Comparison of ENCODE assay signal across 8 mouse cellular contexts in genomic region chr3:79629416-79629730, GRCm38 (mm10). TPM values are rescaled to one million over a fixed set of nuclear protein-coding genes. Genes with fewer than 3 reads are reported as not detected.
DNase-seq lines count a peak whose midpoint lies in the region; ATAC-seq and TF ChIP-seq lines count a peak whose summit lies in the region.

Gene Etfdh (minus strand): TSS chr3:79629500.

- no peaks in the 10 kb centered on the region for H3K27me3 ChIP-seq in MEL (ENCODE audit: control insufficient read depth in 1 of 2, insufficient read depth in 2 of 2, low read length in 2 of 2)
- no peaks in the 10 kb centered on the region for H3K27me3 ChIP-seq in erythroblast, embryonic 14.5 days (ENCODE audit: control insufficient read depth)
- no peaks in the 10 kb centered on the region for H3K27me3 ChIP-seq in heart, embryonic 11.5 days (ENCODE audit: control insufficient read depth, insufficient read depth, low read length)
- H3K27me3 ChIP-seq in kidney, embryonic 16.5 days (ENCODE audit: insufficient read depth, low read length), result no peaks in the 10 kb centered on the region
- H3K27me3 ChIP-seq in limb, embryonic 15.5 days, result no peaks in the 10 kb centered on the region
- no peaks in the 10 kb centered on the region for H3K27me3 ChIP-seq in midbrain, embryonic 15.5 days (replicated peaks)
- H3K27me3 ChIP-seq in testis, adult 2 months (ENCODE audit: control insufficient read depth, insufficient read depth, low read length), result no peaks in the 10 kb centered on the region

- H3K9me3 ChIP-seq in MEL (replicated peaks; ENCODE audit: insufficient read depth, low read length), result no peaks in the 10 kb centered on the region
- H3K9me3 ChIP-seq in erythroblast, embryonic 14.5 days (ENCODE audit: control insufficient read depth, low read length), result peaks cover 7% of the 10 kb centered on the region
- H3K9me3 ChIP-seq in heart, embryonic 11.5 days (replicated peaks; ENCODE audit: control insufficient read depth, low read length), result no peaks in the 10 kb centered on the region
- peaks cover 12% of the 10 kb centered on the region; the same call in 1 of the 2 replicates for H3K9me3 ChIP-seq in kidney, embryonic 16.5 days (ENCODE audit: low read length)
- no peaks in the 10 kb centered on the region for H3K9me3 ChIP-seq in limb, embryonic 15.5 days
- no peaks in the 10 kb centered on the region for H3K9me3 ChIP-seq in midbrain, embryonic 15.5 days

- peak within 1 kb of the TSS; percentile 66 for H3K27ac ChIP-seq in MEL (ENCODE audit: control insufficient read depth, low read depth, low read length)
- peak within 1 kb of the TSS; percentile 84 for H3K27ac ChIP-seq in heart, embryonic 11.5 days (ENCODE audit: low read depth, low read length)
- H3K27ac ChIP-seq in kidney, embryonic 16.5 days (ENCODE audit: low read length), result peak within 1 kb of the TSS; percentile 81
- peak within 1 kb of the TSS; percentile 87 for H3K27ac ChIP-seq in limb, embryonic 15.5 days
- H3K27ac ChIP-seq in midbrain, embryonic 15.5 days, result peak within 1 kb of the TSS; percentile 83
- H3K27ac ChIP-seq in testis, adult 2 months (ENCODE audit: control insufficient read depth, insufficient read depth, low read depth, low read length), result peak within 1 kb of the TSS; percentile 94

- peak within 1 kb of the TSS; percentile 78 to 87 for H3K4me3 ChIP-seq in MEL (ENCODE audit: control insufficient read depth in 1 of 2, insufficient read depth in 1 of 2, low read depth in 2 of 2, low read length in 2 of 2)
- peak within 1 kb of the TSS; percentile 82 for H3K4me3 ChIP-seq in erythroblast, embryonic 14.5 days (replicated peaks)
- H3K4me3 ChIP-seq in heart, embryonic 11.5 days (ENCODE audit: low read depth, low read length), result peak within 1 kb of the TSS; percentile 85
- peak within 1 kb of the TSS; percentile 83 for H3K4me3 ChIP-seq in kidney, embryonic 16.5 days (ENCODE audit: low read length)
- H3K4me3 ChIP-seq in limb, embryonic 15.5 days, result peak within 1 kb of the TSS; percentile 73
- peak within 1 kb of the TSS; percentile 55 for H3K4me3 ChIP-seq in midbrain, embryonic 15.5 days
- H3K4me3 ChIP-seq in testis, adult 2 months (ENCODE audit: control insufficient read depth, low read depth, low read length), result peak within 1 kb of the TSS; percentile 92

- peaks cover 7% of the 10 kb centered on the region for H3K79me2 ChIP-seq in MEL (ENCODE audit: control insufficient read depth, insufficient read depth, low read length, poor library complexity)

- no peak for TF ChIP-seq POLR2A in MEL (IDR thresholded peaks at IDR 0.05; ENCODE audit: control insufficient read depth in 1 of 2, insufficient read depth in 1 of 2, low read depth in 1 of 2, low read length in 2 of 2, poor library complexity in 1 of 2)
- TF ChIP-seq POLR2A in testis, adult 2 months (IDR thresholded peaks at IDR 0.05; ENCODE audit: control insufficient read depth, low read depth, low read length), result no peak

- DNase-seq in MEL (ENCODE audit: low read depth, low spot score), result peak; percentile 70
- DNase-seq in c-Kit-negative CD71-positive TER-119-positive erythroid progenitor cells, embryonic 14.5 days (ENCODE audit: low read depth, low spot score), result peak; percentile 54

- ATAC-seq in heart, embryonic 11.5 days (replicated peaks; ENCODE audit: insufficient number of reproducible peaks, low FRiP score, low TSS enrichment), result peak; percentile 43; the same call in 1 of the 2 replicates
- ATAC-seq in kidney, embryonic 16.5 days (ENCODE audit: low FRiP score, low TSS enrichment), result peak; percentile 62
- peak; percentile 11; the same call in 1 of the 2 replicates for ATAC-seq in limb, embryonic 15.5 days (ENCODE audit: insufficient number of reproducible peaks, low FRiP score, low TSS enrichment, low read depth)
- ATAC-seq in midbrain, embryonic 15.5 days (replicated peaks), result peak; percentile 44

- H3K9ac ChIP-seq in MEL (ENCODE audit: control insufficient read depth, low read depth, low read length, poor library complexity, severe bottlenecking), result peak within 1 kb of the TSS; percentile 88
- peak within 1 kb of the TSS; percentile 90 for H3K9ac ChIP-seq in heart, embryonic 11.5 days (ENCODE audit: low read depth, low read length)
- H3K9ac ChIP-seq in kidney, embryonic 16.5 days (replicated peaks; ENCODE audit: low read length), result peak within 1 kb of the TSS; percentile 86
- peak within 1 kb of the TSS; percentile 78 for H3K9ac ChIP-seq in limb, embryonic 15.5 days
- H3K9ac ChIP-seq in midbrain, embryonic 15.5 days, result peak within 1 kb of the TSS; percentile 63

- no peak for TF ChIP-seq CTCF in MEL (IDR thresholded peaks at IDR 0.05 in 2 of 3, conservative IDR thresholded peaks at IDR 0.05 in 1 of 3; ENCODE audit: control insufficient read depth in 1 of 3, insufficient read depth in 1 of 3, low read depth in 2 of 3, low read length in 3 of 3, poor library complexity in 1 of 3, severe bottlenecking in 1 of 3)
- no peak for TF ChIP-seq CTCF in testis, adult 2 months (IDR thresholded peaks at IDR 0.05; ENCODE audit: control insufficient read depth, insufficient read depth, insufficient replicate concordance, low read depth, low read length)

- TF ChIP-seq RAD21 in MEL (IDR thresholded peaks at IDR 0.05; ENCODE audit: low read depth, low read length), result no peak

- peak within 1 kb of the TSS; percentile 82 for H3K4me2 ChIP-seq in heart, embryonic 11.5 days
- H3K4me2 ChIP-seq in kidney, embryonic 16.5 days (replicated peaks; ENCODE audit: low read depth, low read length), result peak within 1 kb of the TSS; percentile 90
- H3K4me2 ChIP-seq in limb, embryonic 15.5 days, result peak within 1 kb of the TSS; percentile 86
- H3K4me2 ChIP-seq in midbrain, embryonic 15.5 days, result peak within 1 kb of the TSS; percentile 69

- no peak for TF ChIP-seq EP300 in MEL (IDR thresholded peaks at IDR 0.05; ENCODE audit: low read depth in 1 of 2, low read length in 2 of 2)

- peaks cover 1 to 6% of the 10 kb centered on the region in 2 experiments; a peak in 2 of 4 replicates for H3K36me3 ChIP-seq in MEL (ENCODE audit: control insufficient read depth in 1 of 2, insufficient read depth in 2 of 2, low read length in 2 of 2)
- peaks cover 31% of the 10 kb centered on the region for H3K36me3 ChIP-seq in erythroblast, embryonic 14.5 days (ENCODE audit: control insufficient read depth)
- H3K36me3 ChIP-seq in heart, embryonic 11.5 days (ENCODE audit: control insufficient read depth, insufficient read depth, low read length), result peaks cover 17% of the 10 kb centered on the region
- peaks cover 27% of the 10 kb centered on the region for H3K36me3 ChIP-seq in kidney, embryonic 16.5 days (ENCODE audit: insufficient read depth, low read length)
- H3K36me3 ChIP-seq in limb, embryonic 15.5 days, result peaks cover 22% of the 10 kb centered on the region
- peaks cover 7% of the 10 kb centered on the region; the same call in 1 of the 2 replicates for H3K36me3 ChIP-seq in midbrain, embryonic 15.5 days (replicated peaks)
- H3K36me3 ChIP-seq in testis, adult 2 months (ENCODE audit: control insufficient read depth, insufficient read depth, low read length), result no peaks in the 10 kb centered on the region

- H3K4me1 ChIP-seq in MEL (ENCODE audit: control insufficient read depth in 1 of 2, insufficient read depth in 2 of 2, low read length in 2 of 2), result no peaks in the 10 kb centered on the region
- H3K4me1 ChIP-seq in erythroblast, embryonic 14.5 days (ENCODE audit: control insufficient read depth), result peaks cover 26% of the 10 kb centered on the region
- H3K4me1 ChIP-seq in heart, embryonic 11.5 days (ENCODE audit: control insufficient read depth, insufficient read depth, low read length), result no peaks in the 10 kb centered on the region
- H3K4me1 ChIP-seq in kidney, embryonic 16.5 days (ENCODE audit: insufficient read depth, low read length), result peaks cover 12% of the 10 kb centered on the region
- peaks cover 5% of the 10 kb centered on the region; the same call in 1 of the 2 replicates for H3K4me1 ChIP-seq in limb, embryonic 15.5 days
- H3K4me1 ChIP-seq in midbrain, embryonic 15.5 days, result peaks cover 15% of the 10 kb centered on the region
- peaks cover 3% of the 10 kb centered on the region for H3K4me1 ChIP-seq in testis, adult 2 months (ENCODE audit: control insufficient read depth, insufficient read depth, low read length)

- WGBS in heart, embryonic 11.5 days (ENCODE audit: insufficient replicate concordance), result 2% methylated on average over 11 of the region's 11 CpGs
- under 1% methylated on average over 11 of the region's 11 CpGs for WGBS in kidney, embryonic 16.5 days
- under 1% methylated on average over 11 of the region's 11 CpGs for WGBS in limb, embryonic 15.5 days
- WGBS in midbrain, embryonic 15.5 days, result under 1% methylated on average over 11 of the region's 11 CpGs

TF ChIP-seq in MEL, 35 proteins besides CTCF, POLR2A, EP300 and RAD21 (continues in another document):
- TF ChIP-seq MYB (IDR thresholded peaks at IDR 0.05; ENCODE audit: low read depth, low read length) (no peak), GATA1 (IDR thresholded peaks at IDR 0.05; ENCODE audit: low read depth, low read length) (no peak), ZKSCAN1 (IDR thresholded peaks at IDR 0.05; ENCODE audit: low read depth, low read length) (no peak), NELFE (IDR thresholded peaks at IDR 0.05; ENCODE audit: low read depth, low read length) (no peak), JUND (IDR thresholded peaks at IDR 0.05; ENCODE audit: low read depth, low read length) (no peak), MXI1 (IDR thresholded peaks at IDR 0.05; ENCODE audit: low read depth, low read length) (no peak), TCF12 (IDR thresholded peaks at IDR 0.05; ENCODE audit: low read depth, low read length) (no peak), ETS1 (IDR thresholded peaks at IDR 0.05; ENCODE audit: low read depth, low read length) (no peak), NRF1 (IDR thresholded peaks at IDR 0.05; ENCODE audit: insufficient read depth, low read depth, low read length, poor library complexity, severe bottlenecking) (no peak), MEF2A (IDR thresholded peaks at IDR 0.05; ENCODE audit: extremely low read depth, insufficient replicate concordance, low read depth, low read length, poor library complexity, severe bottlenecking) (no peak), ZMIZ1 (IDR thresholded peaks at IDR 0.05; ENCODE audit: low read depth, low read length) (no peak), MYC (IDR thresholded peaks at IDR 0.05; ENCODE audit: low read depth, low read length) (no peak), ZNF384 (IDR thresholded peaks at IDR 0.05; ENCODE audit: low read depth, low read length) (no peak)

RNA-seq across cellular contexts. Expression of gene Etfdh, which starts in this region (rescaled TPM):
- total RNA-seq in MEL (2012; rRNA removed), result 34.2 and 37.6 TPM in 2 replicates
- polyA plus RNA-seq in MEL (2012; ENCODE audit: insufficient read depth in 1 of 2, insufficient read length in 2 of 2, low read depth in 1 of 2, low replicate concordance in 2 of 2, missing spikeins in 1 of 2), result 10 to 100 TPM in 1 of 2 experiments, not detected in 1; 47.7 TPM
- 0.95 and 1.1 TPM in 2 replicates for polyA plus RNA-seq in erythroblast, embryonic 14.5 days (2012)
- polyA plus RNA-seq in heart, embryonic 11.5 days (2014; fragmentation: Nextera tagmentation; extraction: Ambion mirVana), result 124 and 141 TPM in 2 replicates
- polyA plus RNA-seq in kidney, embryonic 16.5 days (2015; fragmentation: Nextera tagmentation; extraction: Ambion mirVana), result 85.0 and 85.3 TPM in 2 replicates
- 58.3 and 63.7 TPM in 2 replicates for polyA plus RNA-seq in limb, embryonic 15.5 days (2015; fragmentation: Nextera tagmentation; extraction: Ambion mirVana)
- 40.2 and 45.7 TPM in 2 replicates for polyA plus RNA-seq in midbrain, embryonic 15.5 days (2015; fragmentation: Nextera tagmentation; extraction: Ambion mirVana)
- 13.4 and 15.7 TPM in 2 replicates for polyA plus RNA-seq in testis, adult 2 months (2012; rRNA removed)

Comparison
In these comparisons a context has a peak if more than half of its experiments do, and no peak if none do; other contexts are left out.
1. Peak in every context shown above with its lines: DNase-seq, ATAC-seq, H3K4me3 ChIP-seq and H3K27ac ChIP-seq.
2. ATAC-seq: peak in every context shown above with its lines; median percentile 62 in kidney, embryonic 16.5 days; 44 in midbrain, embryonic 15.5 days; 43 in heart, embryonic 11.5 days; 11 in limb, embryonic 15.5 days.